Mouse (Mus musculus): Measurements from ENCODE around the gene Nosip.
A peak's percentile ranks its signal among the peaks of the same experiment; 100 is the strongest.
"Not testable (repeated sequence)": the region's sequence is repeated elsewhere in the genome, so short reads cannot be mapped to it uniquely, and the experiment has no call there.

DNA sequence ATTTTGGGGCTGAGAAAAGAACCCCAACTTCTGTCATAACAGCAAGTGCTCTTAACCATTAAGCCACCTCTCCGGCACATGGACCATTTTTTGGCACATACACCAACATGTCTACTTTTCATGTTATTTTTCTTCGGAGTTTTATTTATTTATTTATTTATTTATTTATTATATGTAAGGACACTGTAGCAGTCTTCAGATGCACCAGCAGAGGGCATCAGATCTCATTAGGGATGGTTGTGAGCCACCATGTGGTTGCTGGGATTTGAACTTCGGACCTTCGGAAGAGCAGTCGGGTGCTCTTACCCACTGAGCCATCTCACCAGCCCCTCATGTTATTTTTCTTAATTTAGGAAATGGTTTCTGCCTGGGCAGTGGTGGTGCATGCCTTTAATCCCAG, 38.5 kb upstream of the Nosip start:
- TF ChIP-seq CTCF (IDR thresholded peaks at IDR 0.05; ENCODE audit: extremely low read depth, insufficient read length, insufficient replicate concordance, low read depth, low read length): peak; percentile 31; the same call in 1 of the 2 replicates
- TF ChIP-seq POLR2A (IDR thresholded peaks at IDR 0.05; ENCODE audit: low read depth, low read length): not testable (repeated sequence)

Measured in small intestine, adult 2 months (tissue).